Comparison of ENCODE assay signal across 16 mouse cellular contexts in genomic region chr15:77876716-77877115, GRCm38 (mm10). TPM values are rescaled to one million over a fixed set of nuclear protein-coding genes. Genes with fewer than 3 reads are reported as not detected.
DNase-seq lines count a peak whose midpoint lies in the region; ATAC-seq and TF ChIP-seq lines count a peak whose summit lies in the region.
"Had no signal": no experiment of that assay in that cellular context is flagged by ENCODE, and none has a peak within 500 bp of the region (broad histone marks: within the 10 kb centered on the region; RNA-seq: fewer than 3 reads in every experiment).

No protein-coding gene starts in this region.

- H3K4me3 ChIP-seq in C2C12 (ENCODE audit: insufficient read depth, poor library complexity, severe bottlenecking) = no peak overlapping the region
- no peak overlapping the region for H3K4me3 ChIP-seq in embryonic facial prominence, embryonic 15.5 days (replicated peaks)
- H3K4me3 ChIP-seq in kidney, embryonic 15.5 days (replicated peaks) = no peak overlapping the region
- H3K4me3 ChIP-seq in small intestine, adult 2 months (ENCODE audit: low read depth, low read length) = no peak overlapping the region
- no peak overlapping the region for H3K4me3 ChIP-seq in thymus, adult 2 months (ENCODE audit: control insufficient read depth, insufficient read depth, low read length)
- H3K4me3 ChIP-seq: embryonic facial prominence, embryonic 13.5 days; heart, embryonic 15.5 days; hindbrain, embryonic 10.5 days; liver, embryonic 13.5 days; midbrain, embryonic 12.5 days had no signal

- H3K9me3 ChIP-seq in embryonic facial prominence, embryonic 15.5 days (replicated peaks) = no peaks in the 10 kb centered on the region
- H3K9me3 ChIP-seq in kidney, embryonic 15.5 days (replicated peaks) = no peaks in the 10 kb centered on the region
- H3K9me3 ChIP-seq: embryonic facial prominence, embryonic 13.5 days; heart, embryonic 15.5 days; hindbrain, embryonic 10.5 days; liver, embryonic 13.5 days; midbrain, embryonic 12.5 days had no signal

- ATAC-seq in embryonic facial prominence, embryonic 15.5 days (ENCODE audit: insufficient number of reproducible peaks, low FRiP score, low TSS enrichment, low read depth) = 0 out of 2 replicates have a peak, but pooled peaks have one; percentile 24
- ATAC-seq in kidney, embryonic 15.5 days (replicated peaks; ENCODE audit: low FRiP score) = peak; percentile 63
- ATAC-seq: Patski had no signal

- no peaks in the 10 kb centered on the region for H3K36me3 ChIP-seq in C2C12 (ENCODE audit: control insufficient read depth, insufficient read depth)
- no peaks in the 10 kb centered on the region for H3K36me3 ChIP-seq in embryonic facial prominence, embryonic 15.5 days
- H3K36me3 ChIP-seq in kidney, embryonic 15.5 days = no peaks in the 10 kb centered on the region
- no peaks in the 10 kb centered on the region for H3K36me3 ChIP-seq in small intestine, adult 2 months (ENCODE audit: control insufficient read depth, insufficient read depth, low read length)
- no peaks in the 10 kb centered on the region for H3K36me3 ChIP-seq in thymus, adult 2 months (ENCODE audit: control insufficient read depth, insufficient read depth, low read length)
- H3K36me3 ChIP-seq: embryonic facial prominence, embryonic 13.5 days; heart, embryonic 15.5 days; hindbrain, embryonic 10.5 days; liver, embryonic 13.5 days; midbrain, embryonic 12.5 days had no signal

- H3ac ChIP-seq in C2C12 (ENCODE audit: control insufficient read depth, insufficient read length, low read depth) = no peak overlapping the region

- H3K79me3 ChIP-seq in C2C12 (ENCODE audit: low read depth) = peaks cover 4% of the 10 kb centered on the region

- TF ChIP-seq CTCF in C2C12 (IDR thresholded peaks at IDR 0.05; ENCODE audit: control insufficient read depth, insufficient read depth, insufficient read length) = no peak
- TF ChIP-seq CTCF in small intestine, adult 2 months (IDR thresholded peaks at IDR 0.05; ENCODE audit: extremely low read depth, insufficient read length, insufficient replicate concordance, low read depth, low read length) = no peak
- TF ChIP-seq CTCF in thymus, adult 2 months (IDR thresholded peaks at IDR 0.05; ENCODE audit: borderline replicate concordance, control insufficient read depth, extremely low read depth, insufficient read depth, low read length, poor library complexity) = no peak

- no peak overlapping the region for H3K27ac ChIP-seq in embryonic facial prominence, embryonic 15.5 days (replicated peaks)
- H3K27ac ChIP-seq in kidney, embryonic 15.5 days = peak overlapping the region; percentile 62; the same call in 1 of the 2 replicates
- peak overlapping the region; percentile 22 for H3K27ac ChIP-seq in small intestine, adult 2 months (ENCODE audit: insufficient read depth, low read depth, low read length)
- no peak overlapping the region for H3K27ac ChIP-seq in thymus, adult 2 months (ENCODE audit: control insufficient read depth, insufficient read depth, low read length)
- H3K27ac ChIP-seq: embryonic facial prominence, embryonic 13.5 days; heart, embryonic 15.5 days; hindbrain, embryonic 10.5 days; liver, embryonic 13.5 days; midbrain, embryonic 12.5 days had no signal

- no peaks in the 10 kb centered on the region for H3K27me3 ChIP-seq in C2C12 (ENCODE audit: control insufficient read depth, insufficient read depth, insufficient read length)
- no peaks in the 10 kb centered on the region for H3K27me3 ChIP-seq in embryonic facial prominence, embryonic 15.5 days
- no peaks in the 10 kb centered on the region for H3K27me3 ChIP-seq in kidney, embryonic 15.5 days
- no peaks in the 10 kb centered on the region for H3K27me3 ChIP-seq in small intestine, adult 2 months (ENCODE audit: control insufficient read depth, insufficient read depth, low read length)
- no peaks in the 10 kb centered on the region for H3K27me3 ChIP-seq in thymus, adult 2 months (ENCODE audit: control insufficient read depth, insufficient read depth, low read length)
- H3K27me3 ChIP-seq: embryonic facial prominence, embryonic 13.5 days; heart, embryonic 15.5 days; midbrain, embryonic 12.5 days; Patski had no signal

- 0 out of 2 replicates have a peak, but pooled peaks cover 3% of the 10 kb centered on the region for H3K4me1 ChIP-seq in embryonic facial prominence, embryonic 15.5 days
- peaks cover 29% of the 10 kb centered on the region for H3K4me1 ChIP-seq in kidney, embryonic 15.5 days
- peaks cover 47% of the 10 kb centered on the region for H3K4me1 ChIP-seq in small intestine, adult 2 months (ENCODE audit: control insufficient read depth, insufficient read depth, insufficient read length, low read length)
- no peaks in the 10 kb centered on the region for H3K4me1 ChIP-seq in thymus, adult 2 months (replicated peaks; ENCODE audit: control insufficient read depth, insufficient read depth, low read length)
- H3K4me1 ChIP-seq: midbrain, embryonic 12.5 days had no signal

- no peak for TF ChIP-seq POLR2A in small intestine, adult 2 months (IDR thresholded peaks at IDR 0.05; ENCODE audit: low read depth, low read length)
- no peak for TF ChIP-seq POLR2A in thymus, adult 2 months (IDR thresholded peaks at IDR 0.05; ENCODE audit: control insufficient read depth, extremely low read depth, insufficient read depth, low read length, poor library complexity)

- 79% methylated on average over 3 of the region's 3 CpGs for WGBS in embryonic facial prominence, embryonic 15.5 days
- WGBS in kidney, embryonic 15.5 days = 79% methylated on average over 3 of the region's 3 CpGs
- 26% methylated on average over 3 of the region's 3 CpGs for WGBS in small intestine, adult 2 months
- WGBS in thymus, adult 2 months = 86% methylated on average over 3 of the region's 3 CpGs

- DNase-seq in cerebellum, adult 9-11 months = no peak
- DNase-seq in thymus, adult 2 months = no peak
- DNase-seq in adrenal gland, postnatal 10 days = no peak
- DNase-seq: cerebellum, postnatal 36 days; liver, embryonic 13.5 days; lung, postnatal 14 days; thymus, adult 18-20 months had no signal

- H3K9ac ChIP-seq in embryonic facial prominence, embryonic 15.5 days = no peak overlapping the region
- H3K9ac ChIP-seq in kidney, embryonic 15.5 days = no peak overlapping the region
- H3K9ac ChIP-seq: embryonic facial prominence, embryonic 13.5 days; heart, embryonic 15.5 days; liver, embryonic 13.5 days; midbrain, embryonic 12.5 days had no signal

- H3K79me2 ChIP-seq in C2C12 (ENCODE audit: control insufficient read depth, insufficient read depth) = peaks cover 5% of the 10 kb centered on the region

- H3K4me2 ChIP-seq in embryonic facial prominence, embryonic 15.5 days (replicated peaks) = no peak overlapping the region
- no peak overlapping the region for H3K4me2 ChIP-seq in kidney, embryonic 15.5 days
- H3K4me2 ChIP-seq: embryonic facial prominence, embryonic 13.5 days; heart, embryonic 15.5 days; liver, embryonic 13.5 days; midbrain, embryonic 12.5 days had no signal

TF ChIP-seq in C2C12, 6 proteins besides CTCF, POLR2A, EP300 and RAD21:
- peak; percentile 49 for TF ChIP-seq MYOD1 (IDR thresholded peaks at IDR 0.05; ENCODE audit: control insufficient read depth, insufficient read length, low read depth)
- no peak for TF ChIP-seq MYOG (IDR thresholded peaks at IDR 0.05; ENCODE audit: control insufficient read depth, extremely low read depth, insufficient read length)

RNA-seq across cellular contexts. Expression of gene Myh9, which starts 34.7 kb away (rescaled TPM):
- 580 TPM for polyA plus RNA-seq in C2C12 (2012; fragmentation: generic; extraction: Trizol)
- polyA plus RNA-seq in embryonic facial prominence, embryonic 15.5 days (2015; fragmentation: Nextera tagmentation; extraction: Ambion mirVana) = 41.1 and 41.7 TPM in 2 replicates
- 56.2 and 60.2 TPM in 2 replicates for polyA plus RNA-seq in kidney, embryonic 15.5 days (2015; fragmentation: Nextera tagmentation; extraction: Ambion mirVana)
- 44.8 and 89.4 TPM in 2 replicates for polyA plus RNA-seq in small intestine, adult 2 months (2012; rRNA removed)
- polyA plus RNA-seq in thymus, adult 2 months (2012; rRNA removed) = 167 and 193 TPM in 2 replicates
- 100 to 1,000 TPM; 222 to 260 TPM for total RNA-seq in adrenal gland, postnatal 10 days (2021)

RNA-seq across cellular contexts. Expression of gene Txn2, which starts 52.1 kb away (rescaled TPM):
- polyA plus RNA-seq in C2C12 (2012; fragmentation: generic; extraction: Trizol) = 371 TPM
- 225 and 235 TPM in 2 replicates for polyA plus RNA-seq in embryonic facial prominence, embryonic 15.5 days (2015; fragmentation: Nextera tagmentation; extraction: Ambion mirVana)
- 240 and 253 TPM in 2 replicates for polyA plus RNA-seq in kidney, embryonic 15.5 days (2015; fragmentation: Nextera tagmentation; extraction: Ambion mirVana)
- 157 and 222 TPM in 2 replicates for polyA plus RNA-seq in small intestine, adult 2 months (2012; rRNA removed)
- polyA plus RNA-seq in thymus, adult 2 months (2012; rRNA removed) = 249 and 253 TPM in 2 replicates
- 100 to 1,000 TPM; 321 to 368 TPM for total RNA-seq in adrenal gland, postnatal 10 days (2021)

Comparison
In these comparisons a context has a peak if more than half of its experiments do, and no peak if none do; other contexts are left out.
1. H3K27ac ChIP-seq: peak in kidney, embryonic 15.5 days (single experiment) and small intestine, adult 2 months (single experiment); none in embryonic facial prominence, embryonic 15.5 days (single experiment) and thymus, adult 2 months (single experiment).